Mouse (Mus musculus): ENCODE data around the gene Oser1.
A peak's percentile ranks its signal among the peaks of the same experiment; 100 is the strongest.
"Not testable (repeated sequence)": the region's sequence is repeated elsewhere in the genome, so short reads cannot be mapped to it uniquely, and the experiment has no call there.

The Oser1 gene

DNA sequence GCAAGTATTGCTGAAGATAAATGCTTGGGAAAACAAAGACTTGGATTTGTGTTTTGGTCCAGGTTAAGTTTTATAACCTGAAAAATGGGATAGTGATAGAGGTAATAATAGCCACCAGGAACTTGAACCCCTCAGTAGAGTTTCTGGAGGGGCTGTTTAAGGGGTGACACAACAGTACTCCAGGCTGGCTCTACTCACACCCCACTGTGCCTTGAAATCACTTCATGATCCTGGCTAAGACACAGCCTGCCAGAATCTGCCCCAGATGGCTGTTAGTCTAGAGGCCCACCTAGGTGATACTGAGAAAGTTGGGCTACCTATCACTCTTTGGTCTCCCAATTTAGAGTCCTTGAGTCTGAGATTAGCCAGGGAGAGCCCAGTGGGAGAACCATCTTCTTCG, 15.0 kb upstream of the Oser1 start:
- peak in 1 of 2 experiments; percentile 8 for DNase-seq

DNA sequence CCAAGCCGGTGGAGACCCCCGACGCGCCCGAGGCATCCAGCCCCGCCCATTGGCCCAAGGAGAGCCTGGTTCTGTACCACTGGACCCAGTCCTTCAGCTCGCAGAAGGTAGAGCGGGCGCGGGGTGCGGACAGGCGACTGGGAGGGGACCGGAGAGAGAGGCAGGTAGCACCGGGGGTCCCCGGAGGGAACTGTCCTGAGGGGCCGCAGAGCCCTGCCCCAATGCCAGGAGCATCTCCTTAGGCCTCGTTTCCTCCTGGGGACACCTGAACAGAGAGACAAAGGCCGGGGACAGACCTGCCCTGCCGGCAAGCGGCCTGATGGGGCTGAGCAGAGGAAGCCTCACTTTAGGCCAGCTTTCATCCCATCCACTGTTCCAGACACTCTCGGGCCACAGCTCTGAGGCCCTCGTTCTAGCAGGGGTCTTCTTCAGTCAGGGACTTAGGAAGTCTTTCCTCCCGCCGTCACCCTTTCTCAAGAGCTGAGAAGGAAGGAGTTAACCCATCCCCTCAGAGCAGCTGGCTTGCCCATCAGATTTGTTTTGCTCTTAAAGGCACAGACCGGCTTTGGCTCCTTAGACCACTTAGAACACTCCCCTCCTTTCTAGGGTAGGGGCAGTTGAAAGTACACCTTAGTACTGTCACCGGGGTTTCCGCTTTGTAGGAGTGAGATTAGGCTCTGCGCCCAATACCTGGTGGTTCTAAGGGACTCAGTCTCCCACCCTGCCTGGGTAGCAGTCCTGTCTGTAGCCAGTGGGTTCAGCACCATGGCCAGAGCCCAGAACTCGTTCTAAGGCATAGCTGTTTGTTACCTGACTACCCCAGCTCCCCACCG, 14.3 kb upstream of the Oser1 start:
- peak in 1 of 2 experiments; percentile 39 for DNase-seq

DNA sequence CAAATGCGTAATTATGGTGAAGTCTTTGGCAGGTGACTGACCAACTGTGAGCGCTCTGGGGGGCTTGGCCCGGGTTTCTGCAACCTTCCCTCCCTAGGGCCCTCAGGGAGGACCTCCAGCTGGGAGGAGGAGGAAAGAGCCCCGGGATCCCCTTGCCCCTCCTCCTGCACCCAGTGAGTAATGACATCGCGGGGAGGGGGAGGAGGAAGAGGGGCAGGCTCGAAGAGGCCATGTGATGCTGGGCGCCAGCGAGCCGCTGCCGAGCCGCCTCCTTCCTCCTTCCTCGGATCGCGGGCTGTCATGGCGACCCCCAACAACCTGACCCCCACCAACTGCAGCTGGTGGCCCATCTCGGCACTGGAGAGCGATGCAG, 13.7 kb upstream of the Oser1 start, which contains the start of gene Gdap1l1:
Gene Gdap1l1, plus strand, starts transcription at position 231 of the 373 bp plus-strand sequence.
- DNase-seq: no peak

DNA sequence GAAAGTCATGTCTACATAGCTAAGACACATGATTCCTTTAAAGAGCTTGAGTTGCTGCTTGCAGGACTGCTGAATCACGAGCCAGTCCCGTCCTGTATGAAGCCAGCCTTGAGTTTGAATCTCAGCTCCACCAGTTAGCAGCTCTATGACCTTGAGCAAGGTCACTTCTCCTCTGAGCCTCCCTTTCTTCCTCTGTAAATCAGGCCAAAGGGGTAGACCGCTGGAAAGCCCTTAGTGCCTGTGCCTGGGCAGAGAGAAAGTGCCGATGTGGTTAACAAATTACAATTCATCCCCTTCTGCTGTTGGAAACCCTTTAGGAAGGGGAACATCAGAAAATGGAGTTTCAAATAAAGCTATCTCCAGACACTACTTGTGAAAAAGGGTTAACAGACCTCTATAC, 13.3 kb upstream of the Oser1 start:
- DNase-seq: no peak

DNA sequence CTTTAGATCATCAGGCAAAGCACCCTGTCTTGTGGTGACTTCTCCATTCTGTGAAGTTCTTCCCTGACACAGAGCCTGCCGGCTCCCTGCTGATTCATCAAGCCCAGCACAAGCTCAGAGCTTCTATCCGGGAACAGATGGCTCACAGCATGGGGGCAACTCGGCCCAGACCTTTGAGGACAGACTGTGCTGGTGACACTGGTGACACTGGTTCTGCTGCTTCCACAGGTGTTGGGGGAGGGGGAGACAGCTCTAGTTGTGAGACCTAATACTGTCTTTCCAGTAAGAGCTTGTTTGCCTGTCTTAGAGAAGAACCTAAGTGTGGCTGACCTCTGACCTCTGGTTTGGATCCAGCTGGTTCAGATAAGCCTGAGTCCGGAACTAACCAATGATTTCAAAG, 9.5 kb upstream of the Oser1 start:
- DNase-seq: no peak

DNA sequence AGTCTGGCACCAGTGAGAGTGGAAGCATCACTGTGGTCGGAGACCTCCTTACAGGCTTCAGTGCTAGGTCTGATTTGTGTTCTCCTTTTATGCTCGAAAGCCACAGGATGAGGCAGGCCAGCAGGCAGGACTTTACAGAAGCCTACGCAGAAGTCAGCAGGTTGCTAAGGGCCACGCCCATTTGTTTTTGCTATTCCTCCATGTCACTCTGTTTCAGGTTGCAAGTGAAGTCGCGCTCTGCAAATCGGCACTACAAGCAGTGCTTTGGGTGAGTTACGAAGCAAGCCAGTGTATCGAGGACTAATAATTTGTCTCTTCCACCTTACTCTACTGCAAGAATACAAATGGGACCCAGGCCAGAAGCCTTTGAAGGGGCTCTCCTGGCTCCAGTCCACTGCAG, 6.8 kb upstream of the Oser1 start:
- peak in 1 of 2 experiments; percentile 33 for DNase-seq

DNA sequence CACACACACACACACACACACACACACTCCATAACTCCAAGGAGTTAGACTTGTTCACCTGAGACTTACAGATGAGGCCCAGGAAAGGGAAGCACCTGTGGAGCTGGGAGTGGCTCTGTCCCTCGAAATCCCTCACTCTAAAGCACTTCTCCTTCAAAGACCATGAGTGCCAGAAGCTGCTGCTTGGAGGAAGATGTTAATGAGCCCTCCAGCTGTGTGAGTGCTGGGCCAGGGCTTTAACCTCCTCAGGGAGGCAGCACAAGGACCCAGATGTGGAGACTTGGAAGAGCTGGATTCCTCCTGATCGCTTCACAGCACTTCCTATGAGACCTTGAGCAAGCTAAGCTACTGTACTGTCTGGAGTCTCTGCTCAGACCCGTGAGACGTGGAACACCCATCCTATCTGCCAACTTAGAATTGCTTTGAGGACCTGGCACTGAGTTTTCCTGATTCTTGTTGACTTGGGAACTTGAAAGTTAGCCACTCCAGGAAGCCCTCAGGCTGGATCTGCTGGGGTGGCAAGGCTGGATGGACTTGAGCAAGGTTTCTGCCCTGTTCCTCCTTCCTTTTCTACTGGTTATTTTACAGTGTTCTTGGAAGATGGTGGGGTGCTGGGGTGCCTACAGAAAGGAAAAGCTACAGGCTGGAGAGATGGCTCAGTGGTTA, 4.0 kb upstream of the Oser1 start:
- DNase-seq: peak; percentile 15 to 30

DNA sequence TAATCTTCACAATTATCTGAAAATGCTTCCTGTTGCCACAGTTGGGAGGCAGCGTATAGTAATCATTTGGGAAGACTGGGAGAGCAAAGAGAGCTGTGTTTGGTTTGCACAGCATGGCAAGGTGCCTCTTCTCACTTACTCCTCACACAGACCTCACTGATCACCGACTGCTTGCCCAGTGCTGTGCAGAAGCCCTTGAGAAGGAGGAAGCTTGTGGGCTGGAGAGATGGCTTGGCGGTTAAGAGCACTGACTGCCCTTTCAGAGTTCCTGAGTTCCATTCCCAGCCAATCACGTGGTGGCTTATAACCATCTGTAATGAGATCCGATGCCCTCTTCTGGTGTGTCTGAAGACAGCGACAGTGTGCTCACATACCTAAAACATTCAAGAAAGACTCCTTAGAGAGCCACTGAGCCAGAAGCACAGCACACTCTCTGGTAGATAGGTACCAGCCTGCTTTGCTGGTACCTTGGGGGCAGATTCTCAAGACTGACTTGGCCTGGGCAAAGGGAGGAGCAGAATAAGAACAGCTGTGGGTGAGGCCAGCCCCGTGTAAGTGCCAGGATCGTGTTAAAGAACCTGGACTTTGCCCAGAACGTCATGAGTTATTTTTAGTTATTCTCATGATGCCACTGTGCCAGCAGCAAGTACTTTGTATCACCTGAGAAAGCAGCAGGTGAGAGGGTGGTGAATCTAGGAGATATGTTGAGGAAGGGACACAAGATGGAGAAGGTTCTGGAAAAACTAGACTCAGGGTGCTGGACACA, 1.4 kb downstream of the Oser1 start:
- no peak for DNase-seq

DNA sequence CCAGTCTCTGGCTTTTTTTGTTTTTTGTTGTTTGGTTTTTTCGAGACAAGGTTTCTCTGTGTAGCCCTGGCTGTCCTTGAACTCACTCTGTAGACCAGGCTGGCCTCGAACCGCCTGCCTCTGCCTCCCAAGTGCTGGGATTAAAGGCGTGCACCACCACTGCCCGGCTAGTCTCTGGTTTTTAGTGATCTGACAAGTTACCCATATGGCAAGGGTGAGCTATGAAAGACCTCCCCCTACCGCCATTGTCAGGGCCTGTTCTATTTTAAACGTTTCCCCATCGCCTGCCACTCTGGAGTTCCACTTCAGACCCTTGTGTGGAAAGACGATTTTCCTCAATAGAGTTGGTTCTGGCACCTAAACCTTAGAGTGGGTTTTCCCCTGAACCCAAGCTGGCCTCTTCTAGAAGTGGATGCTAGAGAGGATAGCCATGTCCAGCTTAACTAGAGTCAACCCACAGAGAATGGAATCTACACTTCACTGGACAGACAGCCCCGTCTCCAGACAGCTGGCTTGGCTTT, 4.1 kb downstream of the Oser1 start:
- DNase-seq: peak in 1 of 2 experiments; percentile 14

DNA sequence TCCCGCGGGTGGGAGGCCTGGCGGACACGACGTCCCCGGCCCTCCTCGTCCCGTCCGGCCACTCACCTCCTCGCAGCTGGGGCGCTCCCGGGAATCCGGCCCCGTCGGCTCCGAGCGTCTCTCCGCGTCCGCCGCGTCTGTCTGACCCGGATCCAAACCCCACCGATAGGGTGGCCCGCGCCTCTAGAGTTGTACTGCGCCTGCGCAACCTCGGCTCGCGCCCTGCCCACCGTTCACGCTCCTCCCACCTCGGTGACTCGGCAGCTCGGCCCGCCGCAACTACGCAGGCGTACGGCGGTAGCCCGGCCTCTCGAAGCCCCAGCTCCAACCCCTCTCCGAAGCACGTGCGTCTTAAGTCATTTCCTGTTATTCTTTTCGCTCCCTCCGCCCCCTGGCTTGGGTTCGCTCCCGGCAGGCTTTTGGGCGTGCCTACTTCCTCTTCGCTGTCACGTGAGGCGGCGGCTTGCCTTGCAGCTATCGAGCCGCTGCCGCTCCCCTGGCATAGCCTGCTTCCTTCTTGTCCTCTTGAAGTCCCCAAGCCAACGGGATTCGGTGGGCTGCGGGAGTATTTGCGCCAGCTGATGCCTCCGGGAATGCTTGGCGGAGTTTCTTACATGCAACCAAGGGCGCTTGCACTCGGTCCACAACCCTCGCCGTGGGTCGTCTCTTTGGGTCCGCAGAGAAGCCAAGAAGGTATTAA, 5.0 kb downstream of the Oser1 start:
- DNase-seq: peak; percentile 100

DNA sequence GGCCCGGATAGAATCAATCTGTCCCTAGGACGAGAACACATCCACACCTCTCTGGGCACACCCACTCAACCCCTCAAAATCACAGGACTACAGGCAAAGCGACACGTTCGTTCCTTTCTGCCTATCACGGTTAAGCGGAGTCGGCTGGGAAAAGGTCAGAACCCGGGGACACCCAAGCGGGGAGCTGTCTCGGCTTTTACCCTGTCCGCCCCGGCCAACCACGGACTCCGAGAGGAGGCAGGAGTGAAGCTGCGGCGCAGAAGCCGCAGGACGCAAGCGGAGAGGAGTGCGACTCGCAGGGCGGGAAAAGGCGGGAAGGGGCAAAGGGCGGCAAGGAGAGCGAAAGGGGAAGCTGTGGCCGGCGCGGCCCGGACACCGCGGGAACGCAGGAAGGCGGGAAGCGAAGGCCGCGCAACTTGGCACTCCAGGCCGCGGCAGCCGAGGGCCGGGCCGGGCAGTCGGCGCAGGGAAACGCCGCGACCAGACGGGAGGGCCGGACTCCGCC, 5.6 kb downstream of the Oser1 start:
- no peak for DNase-seq

DNA sequence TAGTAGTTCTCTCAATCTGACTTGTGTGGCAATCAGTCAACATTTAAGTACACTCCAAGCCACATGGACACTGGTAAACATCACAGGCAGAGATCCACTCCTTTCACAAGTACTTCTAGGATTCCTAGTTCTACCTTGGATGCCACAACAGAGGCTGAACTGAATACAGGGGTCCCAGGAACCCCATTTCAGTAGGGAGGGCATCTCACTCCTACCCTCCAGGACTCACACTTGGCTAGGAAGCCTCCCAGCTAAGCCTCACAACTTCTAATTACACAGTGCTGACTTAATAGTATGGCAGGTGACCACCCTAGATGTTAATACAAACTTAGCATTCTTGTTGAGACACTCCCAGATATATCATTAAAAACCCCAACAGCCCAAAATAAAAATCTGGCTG, 6.7 kb downstream of the Oser1 start:
- no peak for DNase-seq

DNA sequence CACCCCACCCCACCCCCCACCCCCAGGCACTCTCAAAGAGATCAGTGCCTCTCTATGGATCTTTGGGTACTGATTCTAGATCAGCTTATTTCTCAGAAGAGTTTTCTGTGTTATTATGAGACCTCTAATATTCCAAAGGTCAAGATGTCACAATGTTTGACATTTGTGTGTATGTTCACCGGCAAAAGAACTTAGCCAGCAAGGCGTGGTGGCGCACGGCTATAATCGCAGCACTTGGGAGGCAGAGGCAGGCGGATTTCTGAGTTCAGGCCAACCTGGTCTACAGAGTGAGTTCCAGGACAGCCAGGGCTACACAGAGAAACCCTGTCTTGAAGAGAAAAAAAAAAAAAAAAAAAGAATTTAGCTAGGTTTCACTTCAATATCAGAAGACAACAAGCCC, 7.5 kb downstream of the Oser1 start:
- DNase-seq: no peak

DNA sequence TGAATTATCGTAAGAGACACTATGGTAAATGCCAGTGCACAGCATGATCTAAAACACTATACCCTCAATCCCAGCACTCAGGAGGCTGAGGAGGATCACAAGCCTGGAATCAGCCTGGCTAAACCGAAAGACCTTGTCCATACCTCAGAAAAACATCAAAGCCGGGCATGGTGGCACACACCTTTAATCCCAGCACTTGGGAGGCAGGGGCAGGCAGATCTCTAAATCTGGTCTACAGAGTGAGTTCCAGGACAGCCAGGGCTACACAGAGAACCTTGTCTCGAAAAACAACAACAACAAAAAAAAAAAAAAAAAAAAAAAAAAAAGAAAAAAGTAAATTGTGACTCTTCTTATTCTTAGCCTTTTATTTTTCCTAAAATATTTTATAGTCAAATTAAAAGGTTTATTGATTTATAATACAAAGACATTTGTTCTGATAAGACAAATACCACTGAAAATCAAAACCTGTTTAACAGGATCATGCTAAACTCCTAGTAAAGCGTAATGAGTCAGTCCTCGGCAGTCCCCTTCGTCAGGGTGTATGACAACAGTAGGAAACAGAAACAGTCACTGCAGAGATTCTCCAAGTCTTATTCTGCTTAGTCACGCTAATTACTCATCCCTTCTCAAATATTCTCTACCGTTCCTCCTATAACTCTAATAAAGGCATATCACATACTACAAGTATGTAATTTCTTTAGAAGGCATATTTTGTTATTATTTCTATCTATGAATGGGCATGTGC, 11.5 kb downstream of the Oser1 start:
- no peak for DNase-seq

DNA sequence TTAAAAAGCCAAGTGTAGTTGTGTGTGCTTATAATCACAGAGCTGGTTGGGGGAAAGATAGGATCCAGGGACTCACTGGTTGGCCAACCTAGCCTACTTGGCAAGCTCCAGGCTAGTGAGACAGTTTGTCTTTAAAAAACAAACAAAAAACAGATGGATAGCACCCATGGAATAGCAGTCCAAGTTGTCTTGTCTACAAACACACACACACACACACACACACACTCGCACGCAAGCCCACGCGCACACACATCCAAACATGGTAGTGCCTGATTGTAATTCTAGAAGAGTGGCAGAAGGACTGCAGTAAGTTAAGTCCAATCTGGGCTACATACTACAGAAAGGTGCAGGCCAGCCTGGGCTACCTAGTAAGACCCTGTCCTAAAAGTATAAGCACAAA, 12.1 kb downstream of the Oser1 start:
- DNase-seq: no peak

DNA sequence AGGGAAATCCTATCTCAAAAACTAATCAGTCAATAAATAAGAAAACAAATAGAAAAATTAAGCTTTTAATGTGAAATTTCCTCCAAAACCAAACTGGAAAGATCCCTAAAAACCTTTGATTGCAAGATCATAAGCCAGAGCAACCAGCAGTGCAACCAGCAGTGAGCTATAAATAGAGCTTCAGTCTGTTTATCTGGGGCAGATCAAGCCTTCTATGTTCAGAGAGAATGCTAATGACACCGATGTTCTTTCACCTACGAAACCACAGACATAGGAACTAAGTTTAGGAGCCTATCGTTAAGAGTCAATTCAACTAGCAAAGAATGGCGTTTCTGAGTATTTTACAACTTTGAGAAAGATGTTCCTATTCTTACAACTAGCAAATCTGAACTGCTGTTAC, 12.7 kb downstream of the Oser1 start:
- no peak for DNase-seq

DNA sequence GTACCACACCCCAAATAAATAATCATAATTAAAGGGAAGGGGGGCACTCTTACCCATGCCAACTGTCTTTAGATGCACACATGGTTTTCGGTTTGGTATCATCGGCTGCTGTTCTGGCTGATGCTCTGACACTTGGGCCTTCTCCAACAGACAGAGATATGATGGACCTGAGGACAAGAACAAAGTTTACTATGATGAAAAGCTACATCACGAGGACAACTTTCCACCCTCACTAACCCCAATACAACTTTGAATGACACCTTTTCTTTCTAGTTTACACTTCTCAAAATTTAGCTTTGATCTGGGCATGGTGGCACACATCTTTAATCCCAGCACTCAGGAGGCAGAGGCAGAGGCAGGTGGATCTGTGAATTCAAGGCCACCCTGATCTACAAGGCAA, 13.2 kb downstream of the Oser1 start:
- DNase-seq: not testable (repeated sequence)

DNA sequence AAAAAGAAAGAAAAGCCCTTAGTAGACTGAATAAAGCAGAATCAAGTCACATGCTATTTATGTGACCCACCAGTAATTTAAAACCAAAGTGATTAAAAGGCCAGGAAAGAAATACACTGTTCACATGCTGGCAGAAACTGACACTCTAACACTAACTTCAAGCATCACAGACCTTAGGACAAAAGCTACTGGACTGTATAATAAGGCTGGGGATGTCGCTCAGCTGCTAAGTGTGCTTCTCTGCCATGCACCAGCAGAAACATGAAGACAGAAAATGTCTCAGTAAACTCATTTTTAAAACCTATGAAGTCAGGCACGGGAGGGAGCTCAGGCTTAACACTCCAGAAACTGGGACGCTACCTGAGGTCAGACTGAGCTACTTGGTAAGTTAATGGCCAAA, 14.3 kb downstream of the Oser1 start:
- DNase-seq: no peak

DNA sequence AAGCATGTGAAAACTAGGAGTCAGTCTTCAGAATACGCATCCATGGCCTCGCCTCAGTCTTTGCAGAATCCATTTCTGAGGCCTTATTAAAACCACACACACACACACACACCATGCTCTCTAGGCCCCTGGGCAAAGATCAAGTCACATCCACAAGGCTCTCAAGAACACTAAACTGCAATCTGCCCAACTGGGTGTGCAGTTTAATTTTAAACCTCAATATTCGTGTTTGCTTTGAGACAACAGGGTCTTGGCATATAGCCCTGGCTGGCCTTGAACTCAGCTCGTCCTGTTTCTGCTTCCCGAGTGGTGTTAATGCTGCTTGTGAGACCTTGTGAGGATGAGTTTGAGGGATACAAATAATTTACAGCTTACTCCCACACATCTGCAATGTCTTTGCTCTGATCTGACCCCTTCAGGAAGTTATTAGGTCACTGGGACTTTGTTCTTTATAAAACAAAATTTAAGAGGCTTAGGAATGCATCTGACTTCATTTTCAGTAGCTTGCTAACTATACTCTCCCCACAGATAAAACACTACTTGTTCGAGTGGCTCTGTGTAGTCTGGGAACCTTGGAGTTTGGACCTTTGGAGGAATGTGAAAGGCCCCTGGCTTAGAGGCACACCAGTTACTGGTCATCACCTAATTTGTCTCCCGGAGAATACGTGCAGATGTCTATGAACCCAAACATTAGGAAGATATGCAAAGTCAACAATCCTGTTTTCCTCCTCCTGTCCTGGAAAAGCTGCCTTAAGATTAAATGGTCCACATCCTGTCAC, 20.3 kb downstream of the Oser1 start:
- DNase-seq: no peak

DNA sequence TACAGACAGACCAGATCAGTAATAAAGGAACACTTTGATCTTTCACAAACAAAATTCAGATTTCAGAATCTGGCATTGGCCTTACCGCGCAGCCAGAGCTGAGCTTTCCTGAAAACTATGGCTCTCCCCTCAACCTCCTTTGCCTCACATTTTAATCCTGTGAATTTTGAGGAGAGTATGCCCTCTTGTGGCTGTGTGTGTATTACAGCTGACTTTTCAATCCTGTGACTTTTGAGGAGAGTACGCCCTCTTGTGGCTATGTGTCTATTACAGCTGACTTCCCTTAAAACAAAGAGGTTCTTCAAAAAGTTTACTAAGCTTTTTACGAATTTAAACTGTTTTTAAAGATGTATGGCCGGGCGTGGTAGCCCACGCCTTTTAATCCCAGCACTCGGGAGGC, 23.3 kb downstream of the Oser1 start:
- DNase-seq: peak; percentile 34 to 85

DNA sequence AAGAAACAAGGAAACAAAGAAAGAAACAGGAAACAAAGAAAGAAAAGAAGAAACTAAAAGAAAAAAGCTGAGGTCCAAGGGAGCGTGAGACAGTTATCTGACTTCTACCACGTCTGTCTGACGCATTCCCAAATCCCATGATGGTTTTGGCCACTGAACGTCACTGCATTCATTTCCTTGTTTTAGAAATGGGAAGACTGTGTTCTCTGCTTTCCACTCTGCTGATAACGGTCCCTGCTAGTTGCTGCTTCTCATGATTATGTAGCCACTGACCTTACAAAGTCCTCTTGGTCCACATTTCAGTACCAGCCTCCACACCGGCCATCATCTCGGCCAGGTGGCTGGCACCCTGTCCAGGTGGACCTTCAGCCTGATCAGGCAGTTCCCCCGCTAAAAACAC, 25.3 kb downstream of the Oser1 start:
- no peak for DNase-seq
